Mouse (Mus musculus): ENCODE data around the gene Usp29. TPM values are rescaled to one million over a fixed set of nuclear protein-coding genes. Genes with fewer than 3 reads are reported as not detected.

Usp29 gene
- polyA plus RNA-seq, 1 experiment from 2014 or later = 32.0 TPM

- Histone ChIP-seq H3K9me3 (ENCODE audit: control insufficient read depth, low read length) (peaks cover 22% of the 10 kb centered on the region), H3K4me3 (replicated peaks; ENCODE audit: low read length) (peak overlapping the region; percentile 61), H3K27ac (ENCODE audit: low read length) (peak overlapping the region; percentile 97), H3K36me3 (ENCODE audit: control insufficient read depth, insufficient read depth) (peaks cover 3% of the 10 kb centered on the region), H3K4me1 (replicated peaks; ENCODE audit: control insufficient read depth, insufficient read depth, low read length) (no peaks in the 10 kb centered on the region), H3K9ac (replicated peaks; ENCODE audit: low read depth, low read length) (peak overlapping the region; percentile 32; the same call in 1 of the 2 replicates), H3K27me3 (replicated peaks; ENCODE audit: control insufficient read depth, insufficient read depth, low read length) (no peaks in the 10 kb centered on the region), H3K4me2 (ENCODE audit: low read length) (peak overlapping the region; percentile 51)
- WGBS = 52% methylated on average over 19 of the region's 19 CpGs
- peak; percentile 73 for ATAC-seq
Measured at GRCm38 (mm10) chr7:6728263-6728931, 2.0 kb upstream of the Usp29 start.

GRCm38 (mm10) chr7:6729061-6729817, 1.1 kb upstream of the Usp29 start:
- ATAC-seq = peak; percentile 38
- peak overlapping the region; percentile 61 for H3K4me3 ChIP-seq (replicated peaks; ENCODE audit: low read length)
- H3K27ac ChIP-seq (ENCODE audit: low read length) = peak overlapping the region; percentile 97
- H3K9ac ChIP-seq (replicated peaks; ENCODE audit: low read depth, low read length) = peak overlapping the region; percentile 61
- peak overlapping the region; percentile 55 for H3K4me2 ChIP-seq (ENCODE audit: low read length)
- H3K36me3 ChIP-seq (ENCODE audit: control insufficient read depth, insufficient read depth) = peaks cover 3% of the 10 kb centered on the region
- no peaks in the 10 kb centered on the region for H3K4me1 ChIP-seq (replicated peaks; ENCODE audit: control insufficient read depth, insufficient read depth, low read length)
- no peaks in the 10 kb centered on the region for H3K27me3 ChIP-seq (replicated peaks; ENCODE audit: control insufficient read depth, insufficient read depth, low read length)
- WGBS = 43% methylated on average over 37 of the region's 37 CpGs
- peaks cover 22% of the 10 kb centered on the region for H3K9me3 ChIP-seq (ENCODE audit: control insufficient read depth, low read length)

- Histone ChIP-seq H3K4me3 (replicated peaks; ENCODE audit: low read length) (peak overlapping the region; percentile 61), H3K27me3 (replicated peaks; ENCODE audit: control insufficient read depth, insufficient read depth, low read length) (no peaks in the 10 kb centered on the region), H3K9me3 (ENCODE audit: control insufficient read depth, low read length) (peaks cover 22% of the 10 kb centered on the region), H3K4me1 (replicated peaks; ENCODE audit: control insufficient read depth, insufficient read depth, low read length) (no peaks in the 10 kb centered on the region), H3K4me2 (ENCODE audit: low read length) (peak overlapping the region; percentile 53), H3K36me3 (ENCODE audit: control insufficient read depth, insufficient read depth) (no peaks in the 10 kb centered on the region), H3K27ac (ENCODE audit: low read length) (peak overlapping the region; percentile 64), H3K9ac (replicated peaks; ENCODE audit: low read depth, low read length) (peak overlapping the region; percentile 47)
- 50% methylated on average over 15 of the region's 15 CpGs for WGBS
- no peak for ATAC-seq
Measured at GRCm38 (mm10) chr7:6730801-6731200, 423 bp downstream of the Usp29 start.

- peak overlapping the region; percentile 31 for H3K9ac ChIP-seq (replicated peaks; ENCODE audit: low read depth, low read length)
- H3K27me3 ChIP-seq (replicated peaks; ENCODE audit: control insufficient read depth, insufficient read depth, low read length) = no peaks in the 10 kb centered on the region
- peak overlapping the region; percentile 61 for H3K4me3 ChIP-seq (replicated peaks; ENCODE audit: low read length)
- ATAC-seq = no peak
- H3K4me2 ChIP-seq (ENCODE audit: low read length) = peak overlapping the region; percentile 53
- no peaks in the 10 kb centered on the region for H3K4me1 ChIP-seq (replicated peaks; ENCODE audit: control insufficient read depth, insufficient read depth, low read length)
- H3K27ac ChIP-seq (ENCODE audit: low read length) = no peak overlapping the region
- WGBS = 53% methylated on average over 3 of the region's 3 CpGs
- H3K36me3 ChIP-seq (ENCODE audit: control insufficient read depth, insufficient read depth) = no peaks in the 10 kb centered on the region
- peaks cover 22% of the 10 kb centered on the region for H3K9me3 ChIP-seq (ENCODE audit: control insufficient read depth, low read length)
Measured at GRCm38 (mm10) chr7:6731373-6731772, 995 bp downstream of the Usp29 start.

GRCm38 (mm10) chr7:6731930-6732329, 1.6 kb downstream of the Usp29 start:
- H3K27ac ChIP-seq (ENCODE audit: low read length) = peak overlapping the region; percentile 37; the same call in 1 of the 2 replicates
- ATAC-seq = no peak
- H3K4me1 ChIP-seq (replicated peaks; ENCODE audit: control insufficient read depth, insufficient read depth, low read length) = no peaks in the 10 kb centered on the region
- peaks cover 22% of the 10 kb centered on the region for H3K9me3 ChIP-seq (ENCODE audit: control insufficient read depth, low read length)
- no peaks in the 10 kb centered on the region for H3K27me3 ChIP-seq (replicated peaks; ENCODE audit: control insufficient read depth, insufficient read depth, low read length)
- peak overlapping the region; percentile 61 for H3K4me3 ChIP-seq (replicated peaks; ENCODE audit: low read length)
- WGBS = 45% methylated on average over 4 of the region's 4 CpGs
- peak overlapping the region; percentile 53 for H3K4me2 ChIP-seq (ENCODE audit: low read length)
- peak overlapping the region; percentile 31 for H3K9ac ChIP-seq (replicated peaks; ENCODE audit: low read depth, low read length)
- no peaks in the 10 kb centered on the region for H3K36me3 ChIP-seq (ENCODE audit: control insufficient read depth, insufficient read depth)

- Histone ChIP-seq H3K9me3 (ENCODE audit: control insufficient read depth, low read length) (no peaks in the 10 kb centered on the region), H3K36me3 (ENCODE audit: control insufficient read depth, insufficient read depth) (no peaks in the 10 kb centered on the region), H3K4me2 (ENCODE audit: low read length) (no peak overlapping the region), H3K27ac (ENCODE audit: low read length) (no peak overlapping the region), H3K4me3 (replicated peaks; ENCODE audit: low read length) (no peak overlapping the region), H3K27me3 (replicated peaks; ENCODE audit: control insufficient read depth, insufficient read depth, low read length) (no peaks in the 10 kb centered on the region), H3K9ac (replicated peaks; ENCODE audit: low read depth, low read length) (no peak overlapping the region), H3K4me1 (replicated peaks; ENCODE audit: control insufficient read depth, insufficient read depth, low read length) (no peaks in the 10 kb centered on the region)
- 62% methylated on average over 1 of the region's 1 CpGs for WGBS
- no peak for ATAC-seq
Measured at GRCm38 (mm10) chr7:6736060-6736459, 5.7 kb downstream of the Usp29 start.

- ATAC-seq = no peak
- Histone ChIP-seq H3K9me3 (ENCODE audit: control insufficient read depth, low read length) (no peaks in the 10 kb centered on the region), H3K4me2 (ENCODE audit: low read length) (no peak overlapping the region), H3K27ac (ENCODE audit: low read length) (no peak overlapping the region), H3K27me3 (replicated peaks; ENCODE audit: control insufficient read depth, insufficient read depth, low read length) (no peaks in the 10 kb centered on the region), H3K9ac (replicated peaks; ENCODE audit: low read depth, low read length) (no peak overlapping the region), H3K36me3 (ENCODE audit: control insufficient read depth, insufficient read depth) (no peaks in the 10 kb centered on the region), H3K4me3 (replicated peaks; ENCODE audit: low read length) (no peak overlapping the region), H3K4me1 (replicated peaks; ENCODE audit: control insufficient read depth, insufficient read depth, low read length) (peaks cover 2% of the 10 kb centered on the region; the same call in 1 of the 2 replicates)
- 77% methylated on average over 10 of the region's 10 CpGs for WGBS
Measured at GRCm38 (mm10) chr7:6744281-6744904, 14.0 kb downstream of the Usp29 start.

GRCm38 (mm10) chr7:6749196-6749595, 18.8 kb downstream of the Usp29 start:
- no peaks in the 10 kb centered on the region for H3K36me3 ChIP-seq (ENCODE audit: control insufficient read depth, insufficient read depth)
- H3K9me3 ChIP-seq (ENCODE audit: control insufficient read depth, low read length) = no peaks in the 10 kb centered on the region
- peaks cover 2% of the 10 kb centered on the region; the same call in 1 of the 2 replicates for H3K4me1 ChIP-seq (replicated peaks; ENCODE audit: control insufficient read depth, insufficient read depth, low read length)
- no peak overlapping the region for H3K4me3 ChIP-seq (replicated peaks; ENCODE audit: low read length)
- no peaks in the 10 kb centered on the region for H3K27me3 ChIP-seq (replicated peaks; ENCODE audit: control insufficient read depth, insufficient read depth, low read length)
- ATAC-seq = no peak
- no peak overlapping the region for H3K9ac ChIP-seq (replicated peaks; ENCODE audit: low read depth, low read length)
- H3K4me2 ChIP-seq (ENCODE audit: low read length) = no peak overlapping the region
- WGBS = 21% methylated on average over 7 of the region's 7 CpGs
- no peak overlapping the region for H3K27ac ChIP-seq (ENCODE audit: low read length)

GRCm38 (mm10) chr7:6753440-6753839, 23.1 kb downstream of the Usp29 start:
- H3K27ac ChIP-seq (ENCODE audit: low read length) = no peak overlapping the region
- peak; percentile 84 for ATAC-seq

More at GRCm38 (mm10) chr7:6753440-6753839, 23.1 kb downstream of the Usp29 start:
- 11% methylated on average over 4 of the region's 4 CpGs for WGBS
- Histone ChIP-seq H3K9me3 (ENCODE audit: control insufficient read depth, low read length) (no peaks in the 10 kb centered on the region), H3K4me1 (replicated peaks; ENCODE audit: control insufficient read depth, insufficient read depth, low read length) (peaks cover 2% of the 10 kb centered on the region; the same call in 1 of the 2 replicates), H3K9ac (replicated peaks; ENCODE audit: low read depth, low read length) (no peak overlapping the region), H3K4me2 (ENCODE audit: low read length) (no peak overlapping the region), H3K27me3 (replicated peaks; ENCODE audit: control insufficient read depth, insufficient read depth, low read length) (no peaks in the 10 kb centered on the region), H3K4me3 (replicated peaks; ENCODE audit: low read length) (no peak overlapping the region), H3K36me3 (ENCODE audit: control insufficient read depth, insufficient read depth) (no peaks in the 10 kb centered on the region)

Data from forebrain, embryonic 16.5 days (tissue).